Mouse (Mus musculus) heart, postnatal 4 days (tissue): ENCODE results near the gene Tert. TPM values are rescaled to one million over a fixed set of nuclear protein-coding genes. Genes with fewer than 3 reads are reported as not detected.
A peak's percentile ranks its signal among the peaks of the same experiment; 100 is the strongest.

Experiments used
- DNase-seq: peaks from one replicate; pipeline ENCODE4 v3.0.0; 2021
- total RNA-seq, 2 experiments: library from RNA; stranded (reverse); gene quantifications; 2 replicates each; pipeline ENCODE4 v1.2.3; 2021

Gene Tert
- total RNA-seq = under 1 TPM; 0.56 to 0.60 TPM

- peak; percentile 34 for DNase-seq
These were observed at the start of gene Tert for GRCm38 (mm10) chr13:73626745-73627549. Tert (plus strand) TSS chr13:73626911.

- DNase-seq = no peak
These were observed 49.4 kb upstream of the Tert start for GRCm38 (mm10) chr13:73577277-73577676.

GRCm38 (mm10) chr13:73591488-73591887, 35.2 kb upstream of the Tert start:
- DNase-seq = no peak

- no peak for DNase-seq
These were observed 34.2 kb upstream of the Tert start for GRCm38 (mm10) chr13:73592546-73592945.

- no peak for DNase-seq
These were observed 30.4 kb upstream of the Tert start for GRCm38 (mm10) chr13:73596276-73596675.

GRCm38 (mm10) chr13:73600217-73600616, 26.5 kb upstream of the Tert start:
- no peak for DNase-seq

GRCm38 (mm10) chr13:73603046-73603445, 23.7 kb upstream of the Tert start:
- DNase-seq = no peak

GRCm38 (mm10) chr13:73603522-73604155, 23.1 kb upstream of the Tert start, which contains the start of gene Clptm1l:
Clptm1l (plus strand) TSS chr13:73604006.
- peak; percentile 96 for DNase-seq

GRCm38 (mm10) chr13:73604156-73604957, 22.4 kb upstream of the Tert start:
- DNase-seq = no peak

- DNase-seq = no peak
These were observed 8.3 kb upstream of the Tert start for GRCm38 (mm10) chr13:73618406-73618805.

GRCm38 (mm10) chr13:73620637-73621036, 6.1 kb upstream of the Tert start:
- DNase-seq = no peak

GRCm38 (mm10) chr13:73626410-73626744, 334 bp upstream of the Tert start:
- no peak for DNase-seq

- DNase-seq = no peak
These were observed 1.9 kb downstream of the Tert start for GRCm38 (mm10) chr13:73628586-73629113.

GRCm38 (mm10) chr13:73631837-73632236, 5.1 kb downstream of the Tert start:
- no peak for DNase-seq

- no peak for DNase-seq
These were observed 11.1 kb downstream of the Tert start for GRCm38 (mm10) chr13:73637826-73638225.

- no peak for DNase-seq
These were observed 14.6 kb downstream of the Tert start for GRCm38 (mm10) chr13:73641296-73641695.

- peak; percentile 61 for DNase-seq
These were observed 19.8 kb downstream of the Tert start for GRCm38 (mm10) chr13:73646397-73647087.

- DNase-seq = no peak
These were observed 26.6 kb downstream of the Tert start for GRCm38 (mm10) chr13:73653266-73653665.

- no peak for DNase-seq
These were observed 28.3 kb downstream of the Tert start for GRCm38 (mm10) chr13:73654976-73655375.

GRCm38 (mm10) chr13:73658953-73659352, 32.2 kb downstream of the Tert start:
- no peak for DNase-seq

GRCm38 (mm10) chr13:73660163-73660695, 33.5 kb downstream of the Tert start:
- no peak for DNase-seq

- no peak for DNase-seq
These were observed 48.5 kb downstream of the Tert start for GRCm38 (mm10) chr13:73675161-73675560.
